Mouse (Mus musculus) heart, postnatal 0 days (tissue): ENCODE results near the gene Zfp865. TPM values are rescaled to one million over a fixed set of nuclear protein-coding genes. Genes with fewer than 3 reads are reported as not detected.

Experiments
- ATAC-seq: fragments of 200-750 bp; cut with Nextera tagmentation; 2 replicates; pipeline ENCODE4 v1.8.0; 2017; ENCODE audit warnings: low read depth, moderate number of reproducible peaks, moderate library complexity; ENCODE audit not compliant: insufficient read depth
- DNase-seq: peaks from one replicate; pipeline ENCODE4 v3.0.0-alpha.2; 2016; ENCODE audit warnings: low spot score
- H3K27ac ChIP-seq: fragments of 300-500 bp; sonication (generic); 2 replicates; pipeline ENCODE4 v1.5.1; 2014; ENCODE audit warnings: low read depth, mild to moderate bottlenecking
- H3K27me3 ChIP-seq: fragments of 300-500 bp; sonication (generic); 2 replicates; pipeline ENCODE4 v1.6.1; 2014; ENCODE audit warnings: low read length, mixed read lengths; ENCODE audit not compliant: control insufficient read depth, insufficient read depth
- H3K36me3 ChIP-seq: fragments of 300-500 bp; sonication (generic); replicated peaks from 2 replicates; pipeline ENCODE4 v1.6.1; 2014; ENCODE audit warnings: low read length, mixed read lengths; ENCODE audit not compliant: control insufficient read depth, insufficient read depth
- H3K4me1 ChIP-seq: fragments of 300-500 bp; sonication (generic); 2 replicates; pipeline ENCODE4 v1.6.1; 2014; ENCODE audit warnings: antibody characterized with exemption; ENCODE audit not compliant: control insufficient read depth, insufficient read depth
- H3K4me2 ChIP-seq: fragments of 300-500 bp; sonication (generic); 2 replicates; pipeline ENCODE4 v1.6.1; 2014; ENCODE audit warnings: low read depth, mild to moderate bottlenecking, low read length, moderate library complexity
- H3K4me3 ChIP-seq: fragments of 300-500 bp; sonication (generic); 2 replicates; pipeline ENCODE4 v1.5.1; 2014; ENCODE audit warnings: low read depth, low read length
- H3K9ac ChIP-seq: fragments of 300-500 bp; sonication (generic); replicated peaks from 2 replicates; pipeline ENCODE4 v1.6.1; 2014; ENCODE audit warnings: low read depth, low read length, mixed read lengths
- H3K9me3 ChIP-seq: fragments of 300-500 bp; sonication (generic); replicated peaks from 2 replicates; pipeline ENCODE4 v1.6.1; 2016; ENCODE audit warnings: low read length; ENCODE audit not compliant: control insufficient read depth
- CTCF ChIP-seq: IDR thresholded peaks from 2 replicates; pipeline ENCODE4 v1.5.1; 2016; ENCODE audit warnings: antibody characterized with exemption, control low read depth, low read depth
- EP300 ChIP-seq: IDR thresholded peaks from 2 replicates; pipeline ENCODE4 v1.6.1; 2016; ENCODE audit warnings: antibody characterized with exemption, low read depth
- WGBS: fragments of 180-500 bp; shearing (Covaris S2); extraction: QIAGEN DNeasy Blood & Tissue Kit; methylation state at CpG from one replicate; pipeline ENCODE4 v1.1.7; 2014; 5-methylcytosine and 5-hydroxymethylcytosine counted together
- polyA plus RNA-seq: library from polyadenylated mRNA; unstranded; fragments of >200 nt; fragmentation: Nextera tagmentation; extraction: Ambion mirVana; gene quantifications from 2 replicates; pipeline ENCODE4 v1.2.1, GENCODE M21; 2015
- total RNA-seq: library from RNA; depleted of rRNA; stranded (reverse); fragments of >200 nt; gene quantifications from 2 replicates; pipeline ENCODE4 v1.2.3, GENCODE M21; 2014; ENCODE audit warnings: low replicate concordance

Zfp865 gene
- total and polyA plus RNA-seq, 2 experiments from 2014 or later, result 2.0 to 17.6 TPM

DNA sequence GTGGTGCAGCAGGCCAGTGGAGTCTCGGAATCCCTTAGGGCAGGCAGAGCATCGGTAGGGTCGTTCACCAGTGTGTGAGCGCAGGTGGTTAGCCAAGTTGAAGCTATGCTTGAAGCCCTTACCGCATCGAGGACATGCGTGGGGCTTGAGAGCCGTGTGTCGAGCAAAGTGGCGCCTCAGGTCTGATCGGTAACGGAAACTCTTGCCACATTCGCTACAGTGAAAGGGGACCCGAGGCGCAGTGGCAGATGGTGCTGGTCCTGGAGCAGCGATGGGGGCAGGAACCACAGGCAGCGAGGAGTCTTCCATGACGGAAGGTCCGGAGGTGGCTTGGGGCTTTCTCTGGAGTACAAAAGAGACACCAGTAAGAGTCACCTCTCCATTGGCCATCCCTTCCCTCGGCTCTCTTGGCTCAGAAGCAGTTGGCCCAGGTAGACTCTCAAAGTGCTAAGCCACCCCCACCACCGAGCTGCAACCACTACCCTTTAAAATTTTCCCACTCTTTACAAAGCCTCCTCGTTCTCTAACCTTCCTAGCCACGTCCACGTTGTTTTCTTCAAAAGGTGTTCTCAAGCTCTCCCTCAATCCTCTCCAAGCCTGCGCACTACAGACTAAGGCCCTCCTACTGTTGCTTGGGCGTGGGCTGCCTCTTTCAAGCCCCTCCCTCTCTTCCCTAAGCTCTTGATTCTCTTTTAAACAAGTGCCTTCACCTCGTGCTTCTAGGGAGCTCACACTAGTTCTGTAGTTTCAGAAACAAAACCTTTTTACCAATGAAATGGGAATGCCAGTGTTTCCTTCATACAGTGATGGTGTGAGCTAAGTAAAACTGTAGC lies 7.3 kb upstream of the Zfp865 start:
- Histone ChIP-seq H3K4me1 (peaks cover 11% of the 10 kb centered on the region), H3K27ac (no peak overlapping the region), H3K27me3 (no peaks in the 10 kb centered on the region), H3K9me3 (no peaks in the 10 kb centered on the region), H3K36me3 (peaks cover 49% of the 10 kb centered on the region), H3K4me3 (no peak overlapping the region), H3K9ac (no peak overlapping the region), H3K4me2 (no peak overlapping the region)
- TF ChIP-seq CTCF (no peak), EP300 (no peak)
- ATAC-seq (no peak), DNase-seq (no peak)
- WGBS, result 89% methylated on average over 27 of the region's 27 CpGs

DNA sequence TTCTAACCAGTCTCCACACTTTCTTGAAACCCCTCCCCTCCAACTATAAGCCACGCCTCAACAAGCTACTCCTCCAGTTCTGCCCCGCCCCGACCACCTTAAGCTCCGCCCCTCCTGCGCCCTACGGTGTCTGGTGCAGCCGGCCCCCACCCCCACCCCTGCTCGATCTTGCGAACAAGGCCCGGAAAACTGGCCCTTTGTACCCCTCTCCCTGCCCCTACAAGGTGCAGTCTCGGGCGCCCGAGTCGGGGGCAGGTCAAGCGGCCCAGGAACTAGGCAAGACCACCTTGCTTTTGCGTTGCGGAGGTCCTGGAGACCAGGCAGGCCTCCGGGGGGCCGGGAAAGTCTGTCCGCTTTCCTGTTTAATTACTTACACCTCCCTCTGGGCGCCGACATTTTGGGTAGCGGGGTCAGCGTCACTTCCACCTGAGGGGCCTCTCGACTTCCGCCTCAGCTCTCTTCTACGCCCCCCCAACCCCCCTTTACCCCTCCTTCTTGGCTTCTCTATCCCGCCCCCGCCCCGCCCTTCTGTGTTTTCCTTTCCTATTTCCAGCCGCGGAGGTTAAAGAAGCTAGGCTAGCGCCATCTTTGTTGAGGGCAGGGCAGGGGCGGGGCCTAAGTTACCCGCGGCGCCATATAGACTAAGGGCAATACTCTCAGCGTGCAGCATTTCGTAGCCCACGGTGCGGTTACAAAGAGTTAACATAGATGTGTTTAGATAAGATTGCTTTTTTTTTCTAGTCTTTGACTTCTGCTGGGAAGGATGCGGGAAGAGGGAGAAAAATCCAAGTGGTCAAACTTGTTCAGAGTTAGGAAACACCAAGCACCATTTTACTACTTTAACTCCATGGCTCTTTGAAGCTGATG lies 5.7 kb upstream of the Zfp865 start, which contains the start of the genes Zfp524 and Fiz1:
Gene Zfp524, plus strand, starts transcription at position 165 of the 867 bp plus-strand sequence.
Gene Fiz1, minus strand, starts transcription at position 447 of the 867 bp plus-strand sequence.
- DNase-seq (peak; percentile 96), ATAC-seq (peak; percentile 79)
- Histone ChIP-seq H3K4me1 (peaks cover 14% of the 10 kb centered on the region), H3K9me3 (no peaks in the 10 kb centered on the region), H3K4me3 (peak within 1 kb of the TSS; percentile 74), H3K27ac (peak within 1 kb of the TSS; percentile 96), H3K9ac (peak within 1 kb of the TSS; percentile 78), H3K4me2 (peak within 1 kb of the TSS; percentile 70), H3K36me3 (peaks cover 33% of the 10 kb centered on the region), H3K27me3 (no peaks in the 10 kb centered on the region)
- TF ChIP-seq CTCF (no peak), EP300 (no peak)
- under 1% methylated on average over 42 of the region's 42 CpGs for WGBS

DNA sequence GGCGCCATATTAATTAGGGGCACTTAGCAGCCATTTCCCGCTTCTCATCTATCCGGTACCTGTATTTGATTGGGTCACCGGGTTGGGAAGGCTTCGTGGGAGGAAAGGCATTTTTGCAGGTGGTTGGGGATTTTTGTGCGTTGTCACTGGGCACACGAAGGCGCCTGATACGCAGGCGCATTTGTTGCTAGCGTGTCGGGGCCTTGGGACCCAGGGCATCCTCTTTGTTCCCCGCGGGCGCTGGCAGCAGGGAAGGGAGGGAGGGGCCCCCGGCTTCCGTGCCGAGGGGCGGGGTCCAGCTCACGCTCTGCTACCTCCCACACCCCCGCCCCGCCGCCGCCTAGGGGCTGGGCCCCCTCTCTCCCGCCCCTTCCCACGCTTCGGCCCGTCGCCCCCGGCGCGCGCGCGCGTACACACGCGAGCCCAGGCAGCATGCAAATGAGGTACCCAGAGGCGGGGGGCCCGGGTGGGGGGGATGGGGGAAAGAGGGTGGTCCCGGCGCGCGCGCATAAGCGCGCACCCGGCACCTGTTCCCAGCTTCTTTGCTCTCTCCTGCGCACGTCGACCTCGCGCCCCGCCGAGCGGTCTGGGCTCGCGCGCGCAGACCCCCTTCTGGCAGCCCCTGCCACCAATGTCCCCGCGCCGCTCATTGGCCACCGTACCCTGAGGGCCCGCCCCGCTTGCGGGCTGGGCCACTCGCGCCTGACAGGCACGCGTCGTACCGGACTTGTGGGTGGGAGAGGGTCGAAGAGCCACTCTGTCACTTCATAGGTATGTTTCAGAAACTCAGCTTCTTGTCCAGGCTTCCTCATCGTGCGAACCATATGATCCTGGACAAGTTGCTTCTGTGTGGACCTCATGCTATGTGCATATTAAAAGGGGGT lies 4.8 kb upstream of the Zfp865 start, which contains the start of gene Gm44973:
Gene Gm44973, plus strand, starts transcription at position 379 of the 884 bp plus-strand sequence.
- Histone ChIP-seq H3K27me3 (no peaks in the 10 kb centered on the region), H3K4me3 (peak within 1 kb of the TSS; percentile 74)

DNA sequence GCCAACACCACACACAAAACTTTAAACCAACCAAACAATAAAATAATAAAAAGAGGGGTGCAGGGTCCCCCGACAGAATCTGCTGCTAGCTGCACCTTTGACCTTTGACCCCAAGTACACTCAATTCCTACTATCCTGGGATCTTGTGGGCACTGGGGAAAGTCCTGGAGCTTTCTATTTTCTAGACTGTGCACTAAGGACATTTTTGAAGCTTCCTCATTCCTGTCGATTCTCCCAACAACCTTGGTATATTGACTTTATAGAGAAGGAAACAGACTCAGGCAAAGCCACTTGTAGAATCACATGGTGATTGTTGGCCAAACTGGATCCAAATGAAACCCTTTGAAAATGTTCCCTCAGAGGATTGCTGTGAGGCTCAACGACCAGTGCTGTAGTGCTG lies 4.1 kb upstream of the Zfp865 start:
- Histone ChIP-seq H3K27me3 (no peaks in the 10 kb centered on the region), H3K4me1 (peaks cover 18% of the 10 kb centered on the region), H3K4me3 (peak overlapping the region; percentile 74), H3K36me3 (peaks cover 18% of the 10 kb centered on the region), H3K9ac (peak overlapping the region; percentile 78), H3K4me2 (peak overlapping the region; percentile 70), H3K9me3 (no peaks in the 10 kb centered on the region), H3K27ac (peak overlapping the region; percentile 96)
- WGBS, result 70% methylated on average over 3 of the region's 3 CpGs
- ATAC-seq, result no peak
- no peak for DNase-seq
- TF ChIP-seq EP300, result no peak
- no peak for TF ChIP-seq CTCF

More for the DNA sequence above, 4.8 kb upstream of the Zfp865 start, which contains the start of gene Gm44973:
- H3K27ac ChIP-seq, result peak within 1 kb of the TSS; percentile 96
- DNase-seq (peak; percentile 95), ATAC-seq (peak; percentile 79)
- H3K9me3 ChIP-seq, result no peaks in the 10 kb centered on the region
- peaks cover 16% of the 10 kb centered on the region for H3K4me1 ChIP-seq
- H3K9ac ChIP-seq, result peak within 1 kb of the TSS; percentile 78
- TF ChIP-seq CTCF (no peak), EP300 (no peak)
- WGBS, result under 1% methylated on average over 73 of the region's 76 CpGs
- peak within 1 kb of the TSS; percentile 70 for H3K4me2 ChIP-seq
- peaks cover 25% of the 10 kb centered on the region for H3K36me3 ChIP-seq

DNA sequence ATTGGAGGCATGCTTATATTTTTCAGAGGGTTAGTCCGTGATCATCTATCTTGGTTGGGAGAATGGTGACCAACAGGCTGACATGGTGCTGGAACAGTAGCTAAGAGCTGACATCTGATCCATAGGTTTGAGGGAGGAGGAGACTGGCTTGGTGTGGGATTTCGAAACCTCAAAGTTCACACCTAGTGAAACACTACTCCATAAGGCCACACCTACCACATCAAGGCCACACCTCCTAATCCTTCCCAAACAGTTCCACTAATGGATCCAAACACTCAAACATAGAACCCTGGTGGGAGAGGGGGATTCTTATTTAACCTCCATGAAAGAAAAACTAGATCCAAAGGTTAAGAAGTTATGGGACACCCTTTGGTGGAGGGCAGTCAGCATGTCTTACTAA lies 3.3 kb upstream of the Zfp865 start:
- WGBS, result 98% methylated on average over 2 of the region's 2 CpGs
- TF ChIP-seq CTCF (no peak), EP300 (no peak)

More for the DNA sequence above, 3.3 kb upstream of the Zfp865 start:
- Histone ChIP-seq H3K4me2 (no peak overlapping the region), H3K27ac (no peak overlapping the region), H3K9ac (no peak overlapping the region), H3K27me3 (no peaks in the 10 kb centered on the region), H3K4me3 (no peak overlapping the region), H3K4me1 (peaks cover 22% of the 10 kb centered on the region), H3K9me3 (no peaks in the 10 kb centered on the region), H3K36me3 (peaks cover 9% of the 10 kb centered on the region)
- ATAC-seq, result no peak
- no peak for DNase-seq
